Mouse (Mus musculus): ENCODE results near the gene H3f3b. TPM values are rescaled to one million over a fixed set of nuclear protein-coding genes. Genes with fewer than 3 reads are reported as not detected.
"Not testable (repeated sequence)": the region's sequence is repeated elsewhere in the genome, so short reads cannot be mapped to it uniquely, and the experiment has no call there.

Gene H3f3b
- polyA plus RNA-seq, 1 experiment from 2014 or later = 684 TPM

DNA sequence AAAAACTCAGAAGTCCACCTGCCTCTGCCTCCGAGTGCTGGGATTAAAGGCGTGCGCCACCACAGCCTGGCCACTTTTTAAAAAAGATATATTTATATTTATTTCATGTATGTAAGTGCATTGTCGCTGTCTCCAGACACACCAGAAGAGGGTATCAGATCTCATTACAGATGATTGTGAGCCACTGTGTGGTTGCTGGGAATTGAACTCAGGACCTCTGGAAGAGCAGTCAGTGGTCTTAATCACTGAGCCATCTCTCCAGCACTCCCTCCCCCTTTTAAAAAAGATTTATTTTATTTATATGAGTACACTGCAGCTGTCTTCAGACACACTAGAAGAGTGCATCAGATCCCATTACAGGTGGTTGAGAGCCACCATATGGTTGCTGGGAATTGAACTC, 8.9 kb downstream of the H3f3b start:
- H3K27ac ChIP-seq (replicated peaks in 1 of 2; ENCODE audit: control insufficient read depth in 1 of 2, insufficient read depth in 1 of 2, low read depth in 2 of 2, low read length in 2 of 2); H3K4me2 ChIP-seq (ENCODE audit: low read length); H3K27me3 ChIP-seq (ENCODE audit: control insufficient read depth, insufficient read depth, low read length); H3K4me3 ChIP-seq (ENCODE audit: control insufficient read depth in 1 of 2, insufficient read depth in 1 of 2, low read depth in 1 of 2, low read length in 2 of 2); H3K9ac ChIP-seq (ENCODE audit: low read length); H3K9me3 ChIP-seq (ENCODE audit: control insufficient read depth, low read length); ATAC-seq (ENCODE audit: insufficient number of reproducible peaks, insufficient read depth, low FRiP score, low read depth): not testable (repeated sequence)
- WGBS = 90% methylated on average over 4 of the region's 4 CpGs
- peaks cover 23% of the 10 kb centered on the region for H3K36me3 ChIP-seq (ENCODE audit: control insufficient read depth, insufficient read depth, low read length)
- H3K4me1 ChIP-seq (ENCODE audit: control insufficient read depth in 2 of 2, insufficient read depth in 2 of 2, low read length in 2 of 2) = 0 out of 4 replicates have a peak, but pooled peaks cover 0 to 12% of the 10 kb centered on the region in 2 experiments

DNA sequence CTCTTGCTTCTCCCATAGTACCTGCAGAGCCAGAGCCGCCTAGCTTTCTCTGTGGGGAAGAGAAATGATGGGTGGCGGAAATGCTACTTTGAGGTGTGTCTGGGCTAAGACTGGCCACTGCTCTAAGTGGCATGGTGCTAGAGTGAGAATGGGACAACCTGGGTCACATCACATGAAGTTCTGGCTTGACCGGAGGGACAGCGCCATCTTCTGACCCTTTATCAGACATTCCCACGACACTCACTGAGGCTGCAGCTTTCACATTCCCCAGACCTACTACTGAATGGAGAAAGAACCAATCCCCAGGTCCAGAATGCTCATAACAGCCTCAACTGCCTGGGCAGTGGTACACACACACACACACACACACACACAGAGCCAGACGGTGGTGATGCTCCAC, 9.7 kb downstream of the H3f3b start:
- Histone ChIP-seq H3K9me3 (ENCODE audit: control insufficient read depth, low read length) (no peaks in the 10 kb centered on the region), H3K27ac (replicated peaks in 1 of 2; ENCODE audit: control insufficient read depth in 1 of 2, insufficient read depth in 1 of 2, low read depth in 2 of 2, low read length in 2 of 2) (no peak overlapping the region), H3K36me3 (ENCODE audit: control insufficient read depth, insufficient read depth, low read length) (peaks cover 19% of the 10 kb centered on the region), H3K27me3 (ENCODE audit: control insufficient read depth, insufficient read depth, low read length) (no peaks in the 10 kb centered on the region), H3K4me1 (ENCODE audit: control insufficient read depth in 2 of 2, insufficient read depth in 2 of 2, low read length in 2 of 2) (peaks cover under 1 to 12% of the 10 kb centered on the region in 2 experiments; a peak in 2 of 4 replicates), H3K4me2 (ENCODE audit: low read length) (no peak overlapping the region), H3K4me3 (ENCODE audit: control insufficient read depth in 1 of 2, insufficient read depth in 1 of 2, low read depth in 1 of 2, low read length in 2 of 2) (no peak overlapping the region), H3K9ac (ENCODE audit: low read length) (no peak overlapping the region)
- no peak for ATAC-seq (ENCODE audit: insufficient number of reproducible peaks, insufficient read depth, low FRiP score, low read depth)
- 20% methylated on average over 6 of the region's 6 CpGs for WGBS

DNA sequence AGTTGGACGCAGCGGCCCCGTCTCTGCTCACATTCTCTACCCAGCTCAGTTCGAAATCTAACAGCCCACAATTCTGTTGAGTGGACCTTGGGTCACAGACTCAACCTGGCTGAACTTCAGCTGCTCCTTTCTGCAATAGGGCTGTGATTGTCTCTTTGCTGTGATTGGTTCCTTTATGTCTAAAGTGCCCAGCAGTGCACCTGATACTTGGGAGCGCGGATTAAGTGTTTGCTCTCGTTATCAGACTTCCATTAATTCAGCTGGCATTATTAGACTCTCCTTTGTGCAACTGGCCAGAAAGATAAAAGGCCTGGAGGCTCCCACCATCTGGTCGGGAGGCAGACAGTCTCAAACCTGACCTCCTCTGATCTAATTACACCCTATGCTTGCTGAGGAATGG, 12.9 kb downstream of the H3f3b start:
- H3K36me3 ChIP-seq (ENCODE audit: control insufficient read depth, insufficient read depth, low read length) = peaks cover 10% of the 10 kb centered on the region
- H3K9me3 ChIP-seq (ENCODE audit: control insufficient read depth, low read length) = no peaks in the 10 kb centered on the region
- H3K4me2 ChIP-seq (ENCODE audit: low read length) = no peak overlapping the region
- peaks cover 7 to 9% of the 10 kb centered on the region in 2 experiments for H3K4me1 ChIP-seq (ENCODE audit: control insufficient read depth in 2 of 2, insufficient read depth in 2 of 2, low read length in 2 of 2)
- H3K9ac ChIP-seq (ENCODE audit: low read length) = no peak overlapping the region
- no peak overlapping the region for H3K4me3 ChIP-seq (ENCODE audit: control insufficient read depth in 1 of 2, insufficient read depth in 1 of 2, low read depth in 1 of 2, low read length in 2 of 2)
- no peak for ATAC-seq (ENCODE audit: insufficient number of reproducible peaks, insufficient read depth, low FRiP score, low read depth)
- H3K27ac ChIP-seq (replicated peaks in 1 of 2; ENCODE audit: control insufficient read depth in 1 of 2, insufficient read depth in 1 of 2, low read depth in 2 of 2, low read length in 2 of 2) = no peak overlapping the region; a peak in 1 of 4 replicates
- 59% methylated on average over 8 of the region's 8 CpGs for WGBS
- no peaks in the 10 kb centered on the region for H3K27me3 ChIP-seq (ENCODE audit: control insufficient read depth, insufficient read depth, low read length)

DNA sequence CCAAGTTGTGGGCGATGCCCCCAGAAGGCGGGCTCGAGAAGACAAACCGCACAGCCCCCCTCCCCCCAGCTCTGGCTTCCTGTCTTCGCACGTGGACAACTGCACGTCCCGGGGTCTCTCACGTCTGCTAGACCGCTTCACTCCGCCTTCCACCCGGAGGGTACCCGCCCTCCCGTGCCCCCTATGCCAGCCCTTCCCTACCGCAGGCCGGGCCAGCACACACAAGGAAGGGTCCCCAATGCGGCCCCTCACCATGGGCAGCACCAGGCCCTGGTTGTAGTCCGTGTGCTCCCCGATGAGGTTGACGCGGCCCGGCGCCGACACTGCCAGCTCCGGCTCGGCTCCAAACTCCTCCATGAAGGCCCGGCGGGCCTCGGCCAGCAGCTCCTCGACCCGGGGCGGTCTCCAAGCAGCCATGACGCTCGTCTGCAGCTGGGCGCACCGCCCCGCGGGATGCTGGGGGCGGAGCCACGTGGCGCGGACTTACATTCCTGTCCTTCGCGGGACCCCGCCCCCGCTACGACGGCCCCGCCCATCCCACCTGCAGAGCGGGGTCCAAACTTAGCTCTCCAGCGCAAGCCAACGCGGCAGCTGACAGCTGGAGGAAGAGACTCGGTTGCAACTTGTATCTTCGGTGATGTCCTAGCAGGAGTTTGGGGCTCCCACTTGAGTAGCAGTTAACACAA, 15.4 kb downstream of the H3f3b start, which contains the start of gene Galk1:
Gene Galk1 (minus strand): TSS at position 458 of the 686 bp plus-strand sequence.
- Histone ChIP-seq H3K4me1 (ENCODE audit: control insufficient read depth in 2 of 2, insufficient read depth in 2 of 2, low read length in 2 of 2) (peaks cover 7 to 9% of the 10 kb centered on the region in 2 experiments), H3K9ac (ENCODE audit: low read length) (peak within 1 kb of the TSS; percentile 73), H3K4me2 (ENCODE audit: low read length) (peak within 1 kb of the TSS; percentile 68), H3K9me3 (ENCODE audit: control insufficient read depth, low read length) (no peaks in the 10 kb centered on the region), H3K4me3 (ENCODE audit: control insufficient read depth in 1 of 2, insufficient read depth in 1 of 2, low read depth in 1 of 2, low read length in 2 of 2) (peak within 1 kb of the TSS; percentile 52 to 68), H3K27me3 (ENCODE audit: control insufficient read depth, insufficient read depth, low read length) (no peaks in the 10 kb centered on the region), H3K36me3 (ENCODE audit: control insufficient read depth, insufficient read depth, low read length) (peaks cover 34% of the 10 kb centered on the region), H3K27ac (replicated peaks in 1 of 2; ENCODE audit: control insufficient read depth in 1 of 2, insufficient read depth in 1 of 2, low read depth in 2 of 2, low read length in 2 of 2) (peak within 1 kb of the TSS; percentile 75 to 79)
- peak; percentile 88 for ATAC-seq (ENCODE audit: insufficient number of reproducible peaks, insufficient read depth, low FRiP score, low read depth)
- under 1% methylated on average over 54 of the region's 55 CpGs for WGBS

DNA sequence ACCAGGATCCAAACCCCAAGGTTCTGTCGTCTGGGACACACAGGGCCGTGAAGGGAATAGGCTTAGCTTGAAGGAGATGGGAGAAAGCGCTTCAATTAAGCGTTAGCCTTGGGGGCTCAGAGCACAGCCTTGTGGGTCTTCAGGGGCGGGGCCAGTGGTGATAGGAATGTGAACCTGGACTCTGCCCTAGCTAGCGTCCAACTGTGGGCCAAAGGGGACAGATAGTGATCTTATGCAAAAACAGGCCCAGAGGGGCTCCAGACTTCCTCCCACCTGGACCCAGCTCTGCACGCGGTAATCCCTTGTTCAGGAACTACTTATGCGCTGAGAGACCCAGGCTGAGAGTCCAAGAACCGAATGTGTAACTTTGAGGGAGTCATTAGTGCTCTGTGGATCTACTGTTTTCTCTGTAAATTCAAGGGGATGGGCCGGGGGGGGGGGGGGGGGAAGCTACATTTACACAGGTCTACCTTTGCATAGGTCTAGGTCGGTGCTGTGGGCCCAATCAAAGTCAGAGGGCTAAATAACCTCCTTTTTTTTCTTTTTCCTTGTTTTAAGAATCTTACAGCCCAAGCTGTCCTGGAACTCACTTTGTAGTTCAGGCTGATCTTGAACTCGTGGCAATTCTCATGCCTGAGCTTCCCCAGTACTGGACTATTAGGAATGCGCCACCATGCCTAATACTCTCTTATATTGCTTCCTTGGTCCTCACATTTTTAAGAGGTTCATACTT, 16.1 kb downstream of the H3f3b start:
- Histone ChIP-seq H3K9ac (ENCODE audit: low read length) (peak overlapping the region; percentile 73), H3K4me2 (ENCODE audit: low read length) (peak overlapping the region; percentile 68), H3K27ac (replicated peaks in 1 of 2; ENCODE audit: control insufficient read depth in 1 of 2, insufficient read depth in 1 of 2, low read depth in 2 of 2, low read length in 2 of 2) (peak overlapping the region; percentile 55 to 75), H3K4me3 (ENCODE audit: control insufficient read depth in 1 of 2, insufficient read depth in 1 of 2, low read depth in 1 of 2, low read length in 2 of 2) (peak overlapping the region; percentile 52 to 68), H3K27me3 (ENCODE audit: control insufficient read depth, insufficient read depth, low read length) (no peaks in the 10 kb centered on the region), H3K4me1 (ENCODE audit: control insufficient read depth in 2 of 2, insufficient read depth in 2 of 2, low read length in 2 of 2) (peaks cover 7 to 9% of the 10 kb centered on the region in 2 experiments), H3K9me3 (ENCODE audit: control insufficient read depth, low read length) (no peaks in the 10 kb centered on the region), H3K36me3 (ENCODE audit: control insufficient read depth, insufficient read depth, low read length) (peaks cover 41% of the 10 kb centered on the region)
- 23% methylated on average over 13 of the region's 14 CpGs for WGBS
- no peak; the same call in 1 of the 2 replicates for ATAC-seq (ENCODE audit: insufficient number of reproducible peaks, insufficient read depth, low FRiP score, low read depth)

DNA sequence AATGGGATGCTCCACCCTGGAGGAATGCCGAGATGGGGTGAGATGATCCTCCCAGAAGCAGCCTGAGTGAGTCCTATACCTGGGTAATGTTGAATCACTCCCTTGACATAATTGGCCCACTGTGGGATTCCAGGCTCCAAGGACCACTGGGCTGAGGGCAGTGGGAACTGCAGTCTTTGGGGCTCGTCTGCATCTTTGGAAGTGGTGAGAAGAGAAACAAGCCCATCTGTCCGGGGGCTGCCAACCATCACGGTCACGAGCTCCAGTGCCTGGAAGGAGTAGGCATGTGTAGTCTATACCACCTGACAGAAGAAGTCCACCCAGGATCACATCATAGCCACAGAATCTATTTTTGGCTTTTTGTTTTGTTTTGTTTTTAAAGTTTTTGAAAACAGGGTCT, 16.8 kb downstream of the H3f3b start:
- H3K4me3 ChIP-seq (ENCODE audit: control insufficient read depth in 1 of 2, insufficient read depth in 1 of 2, low read depth in 1 of 2, low read length in 2 of 2) = no peak overlapping the region
- no peak overlapping the region for H3K9ac ChIP-seq (ENCODE audit: low read length)
- no peak for ATAC-seq (ENCODE audit: insufficient number of reproducible peaks, insufficient read depth, low FRiP score, low read depth)
- no peak overlapping the region for H3K4me2 ChIP-seq (ENCODE audit: low read length)
- no peak overlapping the region for H3K27ac ChIP-seq (replicated peaks in 1 of 2; ENCODE audit: control insufficient read depth in 1 of 2, insufficient read depth in 1 of 2, low read depth in 2 of 2, low read length in 2 of 2)
- H3K27me3 ChIP-seq (ENCODE audit: control insufficient read depth, insufficient read depth, low read length) = no peaks in the 10 kb centered on the region
- H3K9me3 ChIP-seq (ENCODE audit: control insufficient read depth, low read length) = no peaks in the 10 kb centered on the region
- peaks cover 7 to 9% of the 10 kb centered on the region in 2 experiments for H3K4me1 ChIP-seq (ENCODE audit: control insufficient read depth in 2 of 2, insufficient read depth in 2 of 2, low read length in 2 of 2)
- H3K36me3 ChIP-seq (ENCODE audit: control insufficient read depth, insufficient read depth, low read length) = peaks cover 42% of the 10 kb centered on the region
- 73% methylated on average over 5 of the region's 5 CpGs for WGBS

DNA sequence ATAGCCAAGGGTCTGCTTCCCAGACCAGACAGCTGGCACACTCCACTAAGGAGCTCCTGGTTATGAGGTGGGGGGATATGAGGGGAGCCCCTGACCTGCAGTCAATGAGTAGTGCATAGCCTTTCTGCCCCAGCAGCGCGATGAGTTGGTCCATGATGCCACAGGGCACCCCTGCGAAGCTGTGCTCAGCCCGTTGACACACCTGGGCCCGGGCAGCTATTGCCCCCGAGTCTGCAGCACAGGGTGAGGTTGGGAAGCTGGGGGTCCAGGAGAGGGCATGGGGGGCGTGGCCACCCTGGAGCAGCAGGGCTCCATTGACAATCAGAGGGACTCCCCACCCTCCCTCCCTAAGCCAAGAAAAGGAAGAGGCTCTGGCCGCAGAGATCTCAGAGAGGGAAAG, 17.6 kb downstream of the H3f3b start:
- 95% methylated on average over 8 of the region's 8 CpGs for WGBS
- Histone ChIP-seq H3K4me3 (ENCODE audit: control insufficient read depth in 1 of 2, insufficient read depth in 1 of 2, low read depth in 1 of 2, low read length in 2 of 2) (no peak overlapping the region), H3K36me3 (ENCODE audit: control insufficient read depth, insufficient read depth, low read length) (peaks cover 42% of the 10 kb centered on the region)

More for the DNA sequence above, 17.6 kb downstream of the H3f3b start:
- peaks cover 15 to 16% of the 10 kb centered on the region in 2 experiments for H3K4me1 ChIP-seq (ENCODE audit: control insufficient read depth in 2 of 2, insufficient read depth in 2 of 2, low read length in 2 of 2)
- no peaks in the 10 kb centered on the region for H3K27me3 ChIP-seq (ENCODE audit: control insufficient read depth, insufficient read depth, low read length)
- ATAC-seq (ENCODE audit: insufficient number of reproducible peaks, insufficient read depth, low FRiP score, low read depth) = no peak
- H3K9me3 ChIP-seq (ENCODE audit: control insufficient read depth, low read length) = no peaks in the 10 kb centered on the region
- no peak overlapping the region for H3K27ac ChIP-seq (replicated peaks in 1 of 2; ENCODE audit: control insufficient read depth in 1 of 2, insufficient read depth in 1 of 2, low read depth in 2 of 2, low read length in 2 of 2)
- no peak overlapping the region for H3K4me2 ChIP-seq (ENCODE audit: low read length)
- H3K9ac ChIP-seq (ENCODE audit: low read length) = no peak overlapping the region

Measured in heart, embryonic 14.5 days (tissue).